Mouse (Mus musculus): Measurements from ENCODE around the gene Socs1. TPM values are rescaled to one million over a fixed set of nuclear protein-coding genes. Genes with fewer than 3 reads are reported as not detected.
A peak's percentile ranks its signal among the peaks of the same experiment; 100 is the strongest.

Socs1 gene
- polyA plus RNA-seq, 2 experiments from 2014 or later = 2.5 to 3.9 TPM

DNA sequence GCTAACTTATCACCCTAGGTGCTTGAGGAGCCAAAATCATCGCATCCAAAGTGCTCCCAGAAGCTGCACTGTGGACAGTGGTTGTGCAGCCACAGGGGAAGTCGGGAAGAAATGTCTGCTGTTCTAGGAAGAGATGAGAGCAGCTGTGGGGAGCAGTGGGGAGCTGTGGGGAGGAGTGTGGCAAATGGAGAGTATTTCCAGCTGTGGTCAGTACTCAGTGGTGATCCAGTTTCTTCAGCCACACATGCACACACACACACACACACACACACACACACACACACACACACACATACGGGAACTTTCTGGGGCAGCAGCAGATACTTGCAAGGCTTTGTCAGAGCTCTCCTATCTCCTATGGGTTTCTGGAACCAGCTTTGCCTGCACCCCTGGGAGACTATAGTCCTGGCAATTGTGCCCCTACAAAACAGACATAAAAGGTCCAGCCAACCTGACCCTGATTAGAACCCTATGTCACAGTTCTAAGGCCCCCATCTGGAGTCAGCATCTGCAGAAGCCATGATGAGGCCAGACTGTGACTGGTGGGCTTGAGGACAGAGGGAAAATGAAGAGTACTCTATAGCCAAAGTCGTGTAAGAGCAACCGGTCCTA lies 22.7 kb downstream of the Socs1 start:
- ATAC-seq = no peak

- no peak for ATAC-seq
Observed at GRCm38 (mm10) chr16:10761182-10761581, 24.2 kb downstream of the Socs1 start.

DNA sequence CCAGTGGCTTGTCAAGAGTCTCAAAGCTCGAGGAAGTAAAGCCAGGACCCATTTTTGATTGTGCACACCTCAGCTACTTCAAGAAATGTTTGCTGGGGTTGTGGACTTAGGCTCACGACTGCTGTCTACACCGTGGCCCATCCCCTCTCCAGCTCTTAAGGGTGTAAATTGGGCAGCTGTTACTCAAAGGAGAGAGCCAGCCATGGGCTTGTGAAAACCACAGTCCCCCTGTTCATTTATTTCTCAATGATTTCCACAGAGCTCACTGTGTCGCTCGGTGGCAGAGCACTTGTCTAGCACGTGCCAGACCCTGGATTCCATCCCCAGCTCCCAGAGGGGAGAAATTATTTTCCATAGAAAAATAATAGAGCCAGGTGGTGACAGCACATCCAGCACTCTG lies 29.2 kb downstream of the Socs1 start:
- no peak for ATAC-seq

DNA sequence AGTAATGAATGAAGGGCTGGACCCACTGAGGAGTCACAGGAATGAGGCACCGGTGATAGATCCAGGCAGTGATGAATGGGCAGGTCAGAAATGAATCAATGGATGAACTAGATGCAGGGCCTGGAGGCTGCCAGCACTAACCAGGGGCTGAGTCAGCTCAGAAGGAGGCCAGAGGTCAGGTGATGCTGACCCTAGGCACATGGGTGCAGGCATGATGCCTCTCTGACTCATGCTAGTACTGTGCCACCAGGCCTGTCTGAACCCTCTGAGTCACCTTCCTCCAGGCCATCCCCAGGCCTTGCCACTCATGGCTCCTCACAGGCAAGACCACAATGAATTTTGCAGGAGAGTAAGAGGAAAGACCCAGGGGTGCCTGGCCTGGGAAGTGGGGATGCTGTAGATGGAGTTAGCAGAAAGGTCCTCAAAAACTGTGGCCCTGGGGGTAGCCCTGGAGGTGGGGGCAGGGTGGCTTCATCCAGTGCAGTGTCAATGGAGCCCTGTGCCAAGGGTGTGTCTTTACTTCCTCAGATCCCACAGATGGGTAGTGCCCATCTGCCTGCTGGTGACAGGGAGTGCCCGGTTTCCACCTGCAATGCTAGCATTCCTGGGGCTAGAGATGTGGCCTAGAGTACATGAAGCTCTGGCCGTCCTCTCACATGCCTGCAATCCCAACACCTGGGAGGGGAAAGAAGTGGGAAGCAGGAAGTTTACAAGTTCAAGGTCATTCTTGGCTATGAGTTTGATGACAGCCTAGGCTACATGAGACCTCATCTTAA lies 30.6 kb downstream of the Socs1 start:
- ATAC-seq = peak; percentile 41

DNA sequence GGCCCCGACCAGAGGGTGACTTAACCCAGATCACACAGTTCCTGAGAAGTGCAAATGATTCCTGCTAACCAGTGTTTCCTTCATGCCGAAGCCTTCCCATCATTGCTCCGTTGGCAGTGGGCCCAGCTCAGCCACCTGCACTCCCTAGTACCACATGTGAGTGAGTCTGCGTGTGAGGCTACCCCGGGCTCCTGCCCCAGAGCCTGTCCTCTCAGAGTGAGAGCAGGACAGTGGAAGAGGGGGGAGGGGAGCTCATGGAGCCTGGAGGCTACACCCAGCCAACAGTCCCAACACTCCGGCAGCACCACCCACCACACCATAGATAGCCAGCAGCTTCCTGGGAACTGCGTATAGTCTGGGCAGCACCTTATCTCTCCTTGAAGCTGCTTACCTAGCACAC lies 35.5 kb downstream of the Socs1 start:
- no peak for ATAC-seq

DNA sequence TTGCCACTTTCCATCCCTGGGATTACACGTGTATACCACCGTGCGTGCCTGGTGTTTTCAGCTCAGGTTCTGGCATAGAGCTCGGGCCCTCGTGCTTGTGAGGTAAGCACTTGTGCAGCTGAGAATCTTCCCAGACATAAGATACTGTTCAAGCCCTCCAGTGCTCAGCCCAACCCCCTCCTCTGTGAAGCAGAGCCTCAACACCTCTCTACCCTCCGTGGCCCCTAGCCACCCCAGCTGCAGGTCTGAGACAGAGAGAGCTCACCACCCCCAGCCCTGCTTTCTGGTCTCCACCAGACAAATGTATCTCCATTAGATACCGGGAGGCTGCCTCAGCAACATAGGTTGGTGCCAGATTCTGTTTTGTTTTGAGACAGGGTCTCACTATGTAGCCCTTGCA lies 36.1 kb downstream of the Socs1 start:
- ATAC-seq = no peak

DNA sequence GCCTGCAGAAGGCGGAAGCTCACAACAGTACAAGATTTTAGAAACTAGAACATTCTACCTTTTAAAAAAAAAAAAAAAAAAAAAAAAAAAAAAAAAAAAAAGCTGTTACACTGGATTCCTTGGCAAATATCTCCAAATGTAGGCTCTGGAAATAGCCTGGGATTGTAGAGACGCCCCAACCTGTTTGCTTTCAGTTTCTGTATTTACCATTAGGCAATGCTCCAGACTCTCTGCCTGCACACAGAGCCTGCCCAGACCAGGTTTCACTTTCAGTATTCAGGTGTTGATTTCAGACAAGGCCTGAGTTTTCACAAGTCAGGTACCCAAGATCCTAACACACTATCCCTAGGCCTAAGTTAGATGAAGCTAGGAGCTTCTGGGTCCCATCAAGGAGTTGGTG lies 44.3 kb downstream of the Socs1 start:
- peak; percentile 97 for ATAC-seq

DNA sequence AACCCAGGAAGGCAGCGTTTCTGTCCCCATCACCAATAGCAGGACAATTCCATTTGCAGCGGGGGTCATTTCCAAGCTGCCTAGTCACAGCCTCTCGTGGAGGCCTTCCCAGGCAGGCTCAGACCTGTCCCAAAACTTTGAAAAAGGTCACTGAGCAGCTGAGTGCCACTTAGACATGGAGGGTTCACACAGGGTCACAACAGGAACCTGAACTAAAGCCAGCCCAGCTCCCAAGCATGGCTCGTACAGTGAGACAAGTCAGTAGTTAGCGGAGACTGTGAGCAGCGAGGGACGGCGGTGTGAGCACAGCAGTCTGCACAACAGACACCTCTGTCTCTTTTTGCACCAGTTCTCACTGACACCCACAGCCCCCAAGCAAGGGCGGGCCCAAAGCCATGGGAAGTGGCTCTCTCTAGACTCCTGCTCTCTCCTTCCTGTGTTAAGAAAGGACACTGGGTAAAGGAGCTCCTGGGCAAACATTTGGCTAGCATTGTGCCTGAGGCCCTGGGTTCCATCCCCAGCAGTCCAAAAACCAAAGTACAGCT lies 45.4 kb downstream of the Socs1 start:
- ATAC-seq = no peak

DNA sequence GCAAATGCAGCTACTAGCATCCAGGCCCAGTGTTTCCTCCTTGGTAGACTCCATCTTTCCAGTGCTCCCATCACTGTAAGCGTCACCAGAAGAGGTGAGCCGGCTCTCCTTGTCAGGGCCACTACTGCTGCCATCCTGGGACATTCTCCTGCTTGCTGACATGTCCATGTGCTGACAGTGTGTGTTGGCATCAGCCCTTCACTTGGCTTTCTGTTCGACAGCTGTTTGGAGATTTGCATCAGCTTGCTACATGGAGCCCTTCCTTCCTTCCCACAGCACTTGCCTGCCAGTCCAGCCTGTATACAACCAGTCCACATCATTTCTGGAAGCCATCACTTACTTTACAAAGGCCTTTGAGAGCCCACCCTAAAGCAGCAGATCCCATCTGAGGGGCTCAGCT lies 46.5 kb downstream of the Socs1 start:
- ATAC-seq = no peak

- ATAC-seq = no peak
Observed at GRCm38 (mm10) chr16:10737571-10737970, 47.8 kb downstream of the Socs1 start.

DNA sequence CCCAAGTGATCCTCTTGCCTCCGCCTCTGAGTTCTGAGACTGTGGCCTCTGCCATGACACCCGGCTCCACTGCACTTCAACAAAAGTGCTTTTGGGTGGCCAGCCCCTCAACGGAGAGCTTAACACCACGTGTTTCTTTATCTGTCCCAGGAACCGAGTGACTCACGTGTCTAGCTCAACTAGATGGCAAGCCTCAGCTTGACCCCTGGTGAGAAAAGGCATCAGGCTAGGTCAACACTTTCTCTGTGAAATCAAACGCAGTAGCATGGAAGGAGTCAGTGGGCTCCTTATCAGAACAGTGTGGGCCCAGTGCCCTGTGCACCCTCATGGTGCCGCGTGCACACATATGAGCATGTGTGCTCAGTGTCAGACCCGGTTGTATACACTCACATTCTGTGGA lies 49.0 kb downstream of the Socs1 start:
- ATAC-seq = no peak

DNA sequence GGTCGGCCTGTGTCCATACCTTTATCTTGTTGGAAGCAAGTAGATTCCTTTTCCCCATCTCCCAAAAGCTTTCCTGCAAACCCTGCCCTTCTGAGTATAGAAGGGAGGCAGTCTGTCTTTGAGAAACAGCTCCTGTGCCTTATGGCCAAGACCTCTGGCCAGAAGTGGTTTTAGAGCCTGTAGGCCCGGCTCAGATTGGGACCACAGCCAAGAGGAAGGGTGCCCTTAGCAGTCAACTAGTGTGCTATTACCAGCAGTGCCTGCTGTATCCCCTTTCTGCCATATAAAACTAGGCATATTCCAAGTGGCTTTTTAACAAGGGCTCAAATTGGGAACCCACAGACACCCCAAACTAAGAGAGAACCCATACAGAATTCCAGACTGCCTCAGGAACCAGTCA lies 49.6 kb downstream of the Socs1 start:
- no peak for ATAC-seq

DNA sequence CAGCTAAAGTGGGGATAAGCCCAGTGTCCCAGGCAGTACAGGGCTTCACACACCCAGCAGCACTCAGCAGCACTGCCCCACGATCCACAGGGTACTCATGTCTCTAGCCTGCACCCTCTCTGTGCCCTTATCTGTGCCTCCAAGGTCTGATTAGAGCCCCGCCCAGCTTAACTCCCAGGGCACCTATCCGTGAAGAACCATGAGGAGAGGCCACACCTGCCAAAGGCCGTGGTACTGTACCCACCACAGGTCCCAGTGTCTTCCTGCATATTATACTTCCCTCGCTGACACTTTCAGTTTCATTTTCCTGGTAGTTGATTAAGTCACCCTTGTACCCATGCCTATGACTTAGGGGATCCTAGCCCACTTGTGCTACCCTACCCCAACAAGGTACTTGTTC lies 52.9 kb downstream of the Socs1 start:
- peak; percentile 98 for ATAC-seq

Other genes with a start within 250 kb of the Socs1 start
- 1 to 10 TPM in 1 of 2 experiments, under 1 TPM in 1; 0.95 to 4.4 TPM for gene Dexi, start 242.5 kb downstream of the Socs1 start, polyA plus RNA-seq (2017; shearing (Covaris generic))
- 1 to 10 TPM; 8.4 to 8.7 TPM for gene Clec16a, start 240.2 kb downstream of the Socs1 start, polyA plus RNA-seq (2017; shearing (Covaris generic))
- gene Tnp2, start 3.1 kb upstream of the Socs1 start, polyA plus RNA-seq (2017; shearing (Covaris generic)) = 1 to 10 TPM; 2.4 to 3.7 TPM
- gene Prm3, start 5.4 kb upstream of the Socs1 start, polyA plus RNA-seq (2017; shearing (Covaris generic)) = not detected
- gene Prm2, start 10.6 kb upstream of the Socs1 start, polyA plus RNA-seq (2017; shearing (Covaris generic)) = not detected
- gene Prm1, start 20.3 kb upstream of the Socs1 start, polyA plus RNA-seq (2017; shearing (Covaris generic)) = under 1 TPM in 1 of 2 experiments, not detected in 1; 0.75 TPM
- not detected for gene Gm11172, start 27.4 kb upstream of the Socs1 start, polyA plus RNA-seq (2017; shearing (Covaris generic))
- 1 to 10 TPM in 1 of 2 experiments, under 1 TPM in 1; 0.67 to 1.6 TPM for gene Rmi2, start 49.5 kb upstream of the Socs1 start, polyA plus RNA-seq (2017; shearing (Covaris generic))

All from CD4-positive, CD25-positive, alpha-beta regulatory T cell, adult 4 months (primary cell).